Mouse (Mus musculus): Measurements from ENCODE around the gene Carmil1.

The Carmil1 gene

GRCm38 (mm10) chr13:24104016-24104415 is 176.6 kb downstream of the Carmil1 start:
- DNase-seq (ENCODE audit: low spot score): no peak

GRCm38 (mm10) chr13:24103152-24103551 is 177.4 kb downstream of the Carmil1 start:
- DNase-seq (ENCODE audit: low spot score): no peak

GRCm38 (mm10) chr13:24102256-24102655 is 178.3 kb downstream of the Carmil1 start:
- DNase-seq (ENCODE audit: low spot score): no peak

- no peak for DNase-seq (ENCODE audit: low spot score)
Measured at GRCm38 (mm10) chr13:24101157-24102130, 179.2 kb downstream of the Carmil1 start.

GRCm38 (mm10) chr13:24100516-24101094 is 180.0 kb downstream of the Carmil1 start:
- DNase-seq (ENCODE audit: low spot score): no peak

GRCm38 (mm10) chr13:24096573-24096972 is 184.0 kb downstream of the Carmil1 start:
- no peak for DNase-seq (ENCODE audit: low spot score)

GRCm38 (mm10) chr13:24094825-24095547 is 185.6 kb downstream of the Carmil1 start:
- no peak for DNase-seq (ENCODE audit: low spot score)

- no peak for DNase-seq (ENCODE audit: low spot score)
Measured at GRCm38 (mm10) chr13:24093108-24093507, 187.5 kb downstream of the Carmil1 start.

GRCm38 (mm10) chr13:24092073-24092472 is 188.5 kb downstream of the Carmil1 start:
- no peak for DNase-seq (ENCODE audit: low spot score)

- DNase-seq (ENCODE audit: low spot score): no peak
Measured at GRCm38 (mm10) chr13:24082153-24082552, 198.4 kb downstream of the Carmil1 start.

- DNase-seq (ENCODE audit: low spot score): no peak
Measured at GRCm38 (mm10) chr13:24081698-24082097, 198.9 kb downstream of the Carmil1 start.

GRCm38 (mm10) chr13:24072588-24072987 is 208.0 kb downstream of the Carmil1 start:
- no peak for DNase-seq (ENCODE audit: low spot score)

GRCm38 (mm10) chr13:24067553-24067952 is 213.0 kb downstream of the Carmil1 start:
- peak; percentile 10 for DNase-seq (ENCODE audit: low spot score)

- no peak for DNase-seq (ENCODE audit: low spot score)
Measured at GRCm38 (mm10) chr13:24065536-24065935, 215.1 kb downstream of the Carmil1 start.

GRCm38 (mm10) chr13:24062770-24063169 is 217.8 kb downstream of the Carmil1 start:
- peak; percentile 65 for DNase-seq (ENCODE audit: low spot score)

- no peak for DNase-seq (ENCODE audit: low spot score)
Measured at GRCm38 (mm10) chr13:24055072-24055869, 225.3 kb downstream of the Carmil1 start.

- DNase-seq (ENCODE audit: low spot score): no peak
Measured at GRCm38 (mm10) chr13:24051496-24051895, 229.1 kb downstream of the Carmil1 start.

- DNase-seq (ENCODE audit: low spot score): no peak
Measured at GRCm38 (mm10) chr13:24050330-24050729, 230.3 kb downstream of the Carmil1 start.

GRCm38 (mm10) chr13:24049267-24050034 is 231.1 kb downstream of the Carmil1 start:
- peak; percentile 29 for DNase-seq (ENCODE audit: low spot score)

- DNase-seq (ENCODE audit: low spot score): no peak
Measured at GRCm38 (mm10) chr13:24048611-24049010, 232.0 kb downstream of the Carmil1 start.

- DNase-seq (ENCODE audit: low spot score): no peak
Measured at GRCm38 (mm10) chr13:24045271-24045670, 235.3 kb downstream of the Carmil1 start.
